9 mouse cellular contexts compared by ENCODE assay signal in genomic region chr12:73982533-73982932, GRCm38 (mm10). TPM values are rescaled to one million over a fixed set of nuclear protein-coding genes. Genes with fewer than 3 reads are reported as not detected.
A peak's percentile ranks its signal among the peaks of the same experiment; 100 is the strongest.
DNase-seq lines count a peak whose midpoint lies in the region; ATAC-seq and TF ChIP-seq lines count a peak whose summit lies in the region.
"Had no signal": no experiment of that assay in that cellular context is flagged by ENCODE, and none has a peak within 500 bp of the region (broad histone marks: within the 10 kb centered on the region; RNA-seq: fewer than 3 reads in every experiment).

No protein-coding gene starts in this region.

- no peaks in the 10 kb centered on the region for H3K9me3 ChIP-seq in midbrain, embryonic 14.5 days (ENCODE audit: control insufficient read depth, low read length)
- no peaks in the 10 kb centered on the region for H3K9me3 ChIP-seq in midbrain, embryonic 10.5 days (replicated peaks)
- no peaks in the 10 kb centered on the region for H3K9me3 ChIP-seq in heart, embryonic 15.5 days (replicated peaks)
- H3K9me3 ChIP-seq in midbrain, postnatal 0 days (ENCODE audit: low read length) = no peaks in the 10 kb centered on the region

- no peaks in the 10 kb centered on the region for H3K27me3 ChIP-seq in midbrain, embryonic 14.5 days (ENCODE audit: control insufficient read depth, insufficient read depth, low read length)
- no peaks in the 10 kb centered on the region for H3K27me3 ChIP-seq in midbrain, embryonic 10.5 days (ENCODE audit: low read depth, poor library complexity, severe bottlenecking)
- no peaks in the 10 kb centered on the region for H3K27me3 ChIP-seq in heart, embryonic 15.5 days
- H3K27me3 ChIP-seq in midbrain, postnatal 0 days (ENCODE audit: insufficient read depth, low read length) = no peaks in the 10 kb centered on the region

- H3K4me3 ChIP-seq in midbrain, embryonic 14.5 days (replicated peaks; ENCODE audit: low read depth, low read length) = no peak overlapping the region
- no peak overlapping the region for H3K4me3 ChIP-seq in midbrain, embryonic 10.5 days
- no peak overlapping the region for H3K4me3 ChIP-seq in heart, embryonic 15.5 days
- no peak overlapping the region; the same call in 1 of the 2 replicates for H3K4me3 ChIP-seq in layer of hippocampus, adult 2 months
- no peak overlapping the region for H3K4me3 ChIP-seq in midbrain, postnatal 0 days (ENCODE audit: low read depth, low read length)

- H3K36me3 ChIP-seq in midbrain, embryonic 14.5 days (ENCODE audit: control insufficient read depth, insufficient read depth, low read length) = peaks cover 81% of the 10 kb centered on the region
- peaks cover 88% of the 10 kb centered on the region for H3K36me3 ChIP-seq in midbrain, embryonic 10.5 days
- H3K36me3 ChIP-seq in heart, embryonic 15.5 days = peaks cover 41% of the 10 kb centered on the region
- peaks cover 35% of the 10 kb centered on the region for H3K36me3 ChIP-seq in midbrain, postnatal 0 days (ENCODE audit: insufficient read depth, low read length)

- H3K9ac ChIP-seq in midbrain, embryonic 14.5 days (replicated peaks; ENCODE audit: low read length) = no peak overlapping the region
- no peak overlapping the region for H3K9ac ChIP-seq in heart, embryonic 15.5 days
- no peak overlapping the region for H3K9ac ChIP-seq in midbrain, postnatal 0 days (replicated peaks; ENCODE audit: low read length, poor library complexity, severe bottlenecking)

- WGBS in midbrain, embryonic 14.5 days = 55% methylated on average over 14 of the region's 14 CpGs
- 89% methylated on average over 14 of the region's 14 CpGs for WGBS in midbrain, embryonic 10.5 days
- 31% methylated on average over 14 of the region's 14 CpGs for WGBS in heart, embryonic 15.5 days
- WGBS in midbrain, postnatal 0 days = 54% methylated on average over 14 of the region's 14 CpGs

- DNase-seq in midbrain, embryonic 14.5 days = peak; percentile 86
- no peak for DNase-seq in midbrain, embryonic 10.5 days (ENCODE audit: low spot score)
- peak; percentile 93 to 99 for DNase-seq in cerebellum, postnatal 14 days
- peak; percentile 65 for DNase-seq in layer of hippocampus, adult 2 months (ENCODE audit: low spot score in 2 of 2)
- peak; percentile 94 for DNase-seq in midbrain, postnatal 0 days (ENCODE audit: low spot score)
- no peak for DNase-seq in thymus, postnatal 4 days

- no peak overlapping the region for H3K4me2 ChIP-seq in midbrain, embryonic 14.5 days (ENCODE audit: low read length)
- H3K4me2 ChIP-seq in heart, embryonic 15.5 days = no peak overlapping the region
- no peak overlapping the region for H3K4me2 ChIP-seq in midbrain, postnatal 0 days (ENCODE audit: low read depth, low read length, poor library complexity, severe bottlenecking)

- no peaks in the 10 kb centered on the region for H3K4me1 ChIP-seq in midbrain, embryonic 14.5 days (ENCODE audit: control insufficient read depth, insufficient read depth, low read length)
- H3K4me1 ChIP-seq in midbrain, embryonic 10.5 days = no peaks in the 10 kb centered on the region
- H3K4me1 ChIP-seq in heart, embryonic 15.5 days (replicated peaks) = peaks cover 8% of the 10 kb centered on the region
- H3K4me1 ChIP-seq in midbrain, postnatal 0 days (ENCODE audit: insufficient read depth, low read length) = no peaks in the 10 kb centered on the region

- H3K27ac ChIP-seq in midbrain, embryonic 14.5 days (replicated peaks; ENCODE audit: low read depth, low read length) = no peak overlapping the region
- no peak overlapping the region for H3K27ac ChIP-seq in midbrain, embryonic 10.5 days (replicated peaks)
- H3K27ac ChIP-seq in heart, embryonic 15.5 days = no peak overlapping the region
- H3K27ac ChIP-seq in layer of hippocampus, adult 2 months = no peak overlapping the region
- H3K27ac ChIP-seq in midbrain, postnatal 0 days (ENCODE audit: low read depth, low read length) = no peak overlapping the region

- peak; percentile 64; the same call in 1 of the 2 replicates for ATAC-seq in midbrain, embryonic 14.5 days (ENCODE audit: low FRiP score, low TSS enrichment)
- ATAC-seq in heart, embryonic 15.5 days (replicated peaks; ENCODE audit: insufficient number of reproducible peaks, insufficient read depth, low FRiP score, low read depth) = peak; percentile 83
- peak; percentile 85 for ATAC-seq in midbrain, postnatal 0 days (ENCODE audit: low FRiP score)
- no peak for ATAC-seq in monocyte, adult 5-6 weeks (replicated peaks; ENCODE audit: insufficient number of reproducible peaks, low FRiP score, low TSS enrichment, poor library complexity, severe bottlenecking)

- no peak for TF ChIP-seq CTCF in layer of hippocampus, adult 2 months (conservative IDR thresholded peaks at IDR 0.05)
- TF ChIP-seq CTCF in midbrain, postnatal 0 days (IDR thresholded peaks at IDR 0.05) = no peak

RNA-seq across cellular contexts. Expression of gene Syt16, which starts 14.9 kb away (rescaled TPM):
- polyA plus RNA-seq in midbrain, embryonic 14.5 days (2014; fragmentation: Nextera tagmentation; extraction: Ambion mirVana) = 67.7 and 88.4 TPM in 2 replicates
- 1.8 and 3.6 TPM in 2 replicates for polyA plus RNA-seq in midbrain, embryonic 10.5 days (2016; fragmentation: Nextera tagmentation; extraction: Ambion mirVana)
- 0.24 and 0.87 TPM in 2 replicates for polyA plus RNA-seq in heart, embryonic 15.5 days (2015; fragmentation: Nextera tagmentation; extraction: Ambion mirVana)
- 10 to 100 TPM; 51.5 to 56.6 TPM for total RNA-seq in layer of hippocampus, adult 2 months (2021)
- 77.3 and 94.8 TPM in 2 replicates for total RNA-seq in midbrain, postnatal 0 days (2014; rRNA removed)
- polyA plus RNA-seq in midbrain, postnatal 0 days (2015; fragmentation: Nextera tagmentation; extraction: Ambion mirVana) = 91.6 and 95.2 TPM in 2 replicates
- total RNA-seq in monocyte, adult 5-6 weeks (2017) = not detected in 3 replicates

RNA-seq across cellular contexts. Expression of gene Snapc1, which starts 18.3 kb away (rescaled TPM):
- 34.8 and 38.4 TPM in 2 replicates for polyA plus RNA-seq in midbrain, embryonic 14.5 days (2014; fragmentation: Nextera tagmentation; extraction: Ambion mirVana)
- 22.5 and 22.8 TPM in 2 replicates for polyA plus RNA-seq in midbrain, embryonic 10.5 days (2016; fragmentation: Nextera tagmentation; extraction: Ambion mirVana)
- polyA plus RNA-seq in heart, embryonic 15.5 days (2015; fragmentation: Nextera tagmentation; extraction: Ambion mirVana) = 14.8 and 15.2 TPM in 2 replicates
- total RNA-seq in layer of hippocampus, adult 2 months (2021) = 10 to 100 TPM; 34.5 to 35.7 TPM
- 13.4 and 22.0 TPM in 2 replicates for total RNA-seq in midbrain, postnatal 0 days (2014; rRNA removed)
- 21.7 and 23.4 TPM in 2 replicates for polyA plus RNA-seq in midbrain, postnatal 0 days (2015; fragmentation: Nextera tagmentation; extraction: Ambion mirVana)
- total RNA-seq in monocyte, adult 5-6 weeks (2017) = 22.8 to 30.2 TPM (median 29.5 TPM) in 3 replicates

RNA-seq across cellular contexts. Expression of gene Gm49321, which starts 45.1 kb away (rescaled TPM):
- polyA plus RNA-seq in midbrain, embryonic 14.5 days (2014; fragmentation: Nextera tagmentation; extraction: Ambion mirVana) = 14.5 and 16.3 TPM in 2 replicates
- 16.3 and 17.1 TPM in 2 replicates for polyA plus RNA-seq in midbrain, embryonic 10.5 days (2016; fragmentation: Nextera tagmentation; extraction: Ambion mirVana)
- polyA plus RNA-seq in heart, embryonic 15.5 days (2015; fragmentation: Nextera tagmentation; extraction: Ambion mirVana) = 7.3 and 14.4 TPM in 2 replicates
- 10 to 100 TPM; 12.7 to 13.8 TPM for total RNA-seq in layer of hippocampus, adult 2 months (2021)
- not detected in 2 replicates for total RNA-seq in midbrain, postnatal 0 days (2014; rRNA removed)
- polyA plus RNA-seq in midbrain, postnatal 0 days (2015; fragmentation: Nextera tagmentation; extraction: Ambion mirVana) = 14.7 and 15.7 TPM in 2 replicates
- not detected in 3 replicates for total RNA-seq in monocyte, adult 5-6 weeks (2017)
- polyA plus RNA-seq: gonadal fat pad, adult 2 months had no signal

Comparison
In these comparisons a context has a peak if more than half of its experiments do, and no peak if none do; other contexts are left out.
1. DNase-seq: peak in midbrain, embryonic 14.5 days (single experiment), cerebellum, postnatal 14 days (2 of 2), layer of hippocampus, adult 2 months (2 of 2) and midbrain, postnatal 0 days (single experiment); none in midbrain, embryonic 10.5 days (single experiment) and thymus, postnatal 4 days (single experiment).
2. RNA of gene Syt16, which starts 14.9 kb away (polyA plus RNA-seq): 91.6 to 95.2 TPM in midbrain, postnatal 0 days and 67.7 to 88.4 TPM in midbrain, embryonic 14.5 days; 1.8 to 3.6 TPM in midbrain, embryonic 10.5 days and 0.24 to 0.87 TPM in heart, embryonic 15.5 days; every median in the first group is over 10 times any median in the second.